Mouse (Mus musculus) hindbrain, postnatal 0 days (tissue): Measurements from ENCODE around the gene Abcc9. TPM values are rescaled to one million over a fixed set of nuclear protein-coding genes. Genes with fewer than 3 reads are reported as not detected.

ENCODE experiments used
- ATAC-seq: fragments of 200-750 bp; cut with Nextera tagmentation; 2 replicates; pipeline ENCODE4 v1.8.0; 2017; ENCODE audit warnings: mild to moderate bottlenecking, moderate TSS enrichment, moderate library complexity
- DNase-seq: peaks from one replicate; pipeline ENCODE4 v3.0.0-alpha.2; 2015; ENCODE audit warnings: low spot score
- H3K27ac ChIP-seq: fragments of 300-500 bp; sonication (generic); 2 replicates; pipeline ENCODE4 v1.5.1; 2014; ENCODE audit warnings: mild to moderate bottlenecking
- H3K27me3 ChIP-seq: fragments of 300-500 bp; sonication (generic); 2 replicates; pipeline ENCODE4 v1.6.1; 2014; ENCODE audit warnings: low read length, mixed read lengths; ENCODE audit not compliant: insufficient read depth
- H3K36me3 ChIP-seq: fragments of 300-500 bp; sonication (generic); 2 replicates; pipeline ENCODE4 v1.6.1; 2014; ENCODE audit warnings: low read length, mixed read lengths; ENCODE audit not compliant: insufficient read depth
- H3K4me1 ChIP-seq: fragments of 300-500 bp; sonication (generic); 2 replicates; pipeline ENCODE4 v1.6.1; 2014; ENCODE audit warnings: antibody characterized with exemption, low read length, mixed read lengths; ENCODE audit not compliant: insufficient read depth
- H3K4me2 ChIP-seq: fragments of 300-500 bp; sonication (generic); 2 replicates; pipeline ENCODE4 v1.6.1; 2014; ENCODE audit warnings: low read depth, mild to moderate bottlenecking, low read length, moderate library complexity, mixed read lengths
- H3K4me3 ChIP-seq: fragments of 300-500 bp; sonication (generic); 2 replicates; pipeline ENCODE4 v1.5.1; 2014; ENCODE audit warnings: low read length
- H3K9ac ChIP-seq: fragments of 300-500 bp; sonication (generic); replicated peaks from 2 replicates; pipeline ENCODE4 v1.6.1; 2014; ENCODE audit warnings: mild to moderate bottlenecking, low read length, moderate library complexity, mixed read lengths
- H3K9me3 ChIP-seq: fragments of 300-500 bp; sonication (generic); 2 replicates; pipeline ENCODE4 v1.6.1; 2016; ENCODE audit warnings: low read length, mixed read lengths
- CTCF ChIP-seq: IDR thresholded peaks from 2 replicates; pipeline ENCODE4 v1.5.1; 2016; ENCODE audit warnings: antibody characterized with exemption, control low read depth, low read depth
- WGBS: fragments of 180-500 bp; shearing (Covaris S2); extraction: QIAGEN DNeasy Blood & Tissue Kit; methylation state at CpG from one replicate; pipeline ENCODE4 v1.1.7; 2014; 5-methylcytosine and 5-hydroxymethylcytosine counted together
- polyA plus RNA-seq: library from polyadenylated mRNA; unstranded; fragments of >200 nt; fragmentation: Nextera tagmentation; extraction: Ambion mirVana; gene quantifications from 2 replicates; pipeline ENCODE4 v1.2.1, GENCODE M21; 2015
- total RNA-seq: library from RNA; depleted of rRNA; stranded (reverse); fragments of >200 nt; gene quantifications from 2 replicates; pipeline ENCODE4 v1.2.3, GENCODE M21; 2014

Abcc9 gene
- total and polyA plus RNA-seq, 2 experiments from 2014 or later: 2.0 to 8.9 TPM

- no peak for ATAC-seq
- Histone ChIP-seq H3K36me3 (no peaks in the 10 kb centered on the region), H3K9me3 (no peaks in the 10 kb centered on the region), H3K4me3 (no peak overlapping the region), H3K27me3 (no peaks in the 10 kb centered on the region), H3K4me1 (no peaks in the 10 kb centered on the region), H3K27ac (no peak overlapping the region), H3K4me2 (no peak overlapping the region), H3K9ac (no peak overlapping the region)
- TF ChIP-seq CTCF: peak; percentile 50
- no peak for DNase-seq
- WGBS: 55% methylated on average over 5 of the region's 5 CpGs
Observed at GRCm38 (mm10) chr6:142659038-142659437, 43.1 kb downstream of the Abcc9 start.

GRCm38 (mm10) chr6:142654561-142654960 is 47.6 kb downstream of the Abcc9 start:
- H3K4me1 ChIP-seq: no peaks in the 10 kb centered on the region
- H3K27me3 ChIP-seq: no peaks in the 10 kb centered on the region
- H3K9ac ChIP-seq: no peak overlapping the region
- no peak overlapping the region for H3K27ac ChIP-seq
- H3K4me3 ChIP-seq: no peak overlapping the region
- no peak overlapping the region for H3K4me2 ChIP-seq
- no peak for TF ChIP-seq CTCF
- WGBS: 66% methylated on average over 5 of the region's 5 CpGs
- no peaks in the 10 kb centered on the region for H3K36me3 ChIP-seq
- ATAC-seq (no peak), DNase-seq (no peak)
- H3K9me3 ChIP-seq: no peaks in the 10 kb centered on the region

GRCm38 (mm10) chr6:142652175-142652574 is 49.9 kb downstream of the Abcc9 start:
- Histone ChIP-seq H3K9ac (no peak overlapping the region), H3K27ac (no peak overlapping the region), H3K9me3 (no peaks in the 10 kb centered on the region), H3K36me3 (no peaks in the 10 kb centered on the region), H3K4me2 (no peak overlapping the region), H3K4me3 (no peak overlapping the region), H3K4me1 (no peaks in the 10 kb centered on the region), H3K27me3 (no peaks in the 10 kb centered on the region)
- DNase-seq (no peak), ATAC-seq (no peak)
- 73% methylated on average over 1 of the region's 1 CpGs for WGBS
- TF ChIP-seq CTCF: no peak

GRCm38 (mm10) chr6:142649331-142649730 is 52.8 kb downstream of the Abcc9 start:
- 86% methylated on average over 3 of the region's 3 CpGs for whole genome bisulfite sequencing
- H3K4me1 ChIP-seq: no peaks in the 10 kb centered on the region

GRCm38 (mm10) chr6:142645474-142645873 is 56.6 kb downstream of the Abcc9 start:
- Histone ChIP-seq H3K36me3 (no peaks in the 10 kb centered on the region), H3K4me1 (no peaks in the 10 kb centered on the region), H3K4me2 (no peak overlapping the region), H3K27ac (no peak overlapping the region), H3K4me3 (no peak overlapping the region), H3K27me3 (no peaks in the 10 kb centered on the region), H3K9ac (no peak overlapping the region), H3K9me3 (no peaks in the 10 kb centered on the region)
- ATAC-seq: no peak
- no peak for DNase-seq
- 70% methylated on average over 7 of the region's 7 CpGs for WGBS
- no peak for TF ChIP-seq CTCF

More at GRCm38 (mm10) chr6:142649331-142649730, 52.8 kb downstream of the Abcc9 start:
- Histone ChIP-seq H3K36me3 (no peaks in the 10 kb centered on the region), H3K27me3 (no peaks in the 10 kb centered on the region), H3K9me3 (no peaks in the 10 kb centered on the region), H3K27ac (no peak overlapping the region), H3K4me3 (no peak overlapping the region), H3K9ac (no peak overlapping the region), H3K4me2 (no peak overlapping the region)
- ATAC-seq (no peak), DNase-seq (no peak)
- no peak for TF ChIP-seq CTCF

- Histone ChIP-seq H3K4me2 (no peak overlapping the region), H3K36me3 (no peaks in the 10 kb centered on the region), H3K4me1 (no peaks in the 10 kb centered on the region), H3K27me3 (no peaks in the 10 kb centered on the region), H3K9me3 (no peaks in the 10 kb centered on the region), H3K27ac (no peak overlapping the region), H3K9ac (no peak overlapping the region), H3K4me3 (no peak overlapping the region)
- DNase-seq (no peak), ATAC-seq (no peak)
- no peak for TF ChIP-seq CTCF
- 85% methylated on average over 10 of the region's 10 CpGs for WGBS
Observed at GRCm38 (mm10) chr6:142639301-142639700, 62.8 kb downstream of the Abcc9 start.

GRCm38 (mm10) chr6:142635654-142636053 is 66.5 kb downstream of the Abcc9 start:
- Histone ChIP-seq H3K27ac (no peak overlapping the region), H3K9me3 (no peaks in the 10 kb centered on the region), H3K27me3 (no peaks in the 10 kb centered on the region), H3K4me1 (no peaks in the 10 kb centered on the region), H3K4me3 (no peak overlapping the region), H3K9ac (no peak overlapping the region), H3K36me3 (no peaks in the 10 kb centered on the region), H3K4me2 (no peak overlapping the region)
- WGBS: 72% methylated on average over 4 of the region's 4 CpGs
- DNase-seq (no peak), ATAC-seq (no peak)
- no peak for TF ChIP-seq CTCF
